Mouse (Mus musculus): ENCODE data around the gene Bap1. TPM values are rescaled to one million over a fixed set of nuclear protein-coding genes. Genes with fewer than 3 reads are reported as not detected.

Gene Bap1
- 52.1 and 63.2 TPM in 2 replicates for polyA plus RNA-seq (2012; ENCODE audit: insufficient read depth, low replicate concordance)

GRCm38 (mm10) chr14:31251084-31251604, at the start of gene Bap1, which contains the start of gene Phf7:
Bap1 (plus strand) TSS chr14:31251450.
Phf7 (minus strand) TSS chr14:31251317.
- TF ChIP-seq GATA1 (IDR thresholded peaks at IDR 0.05; ENCODE audit: borderline replicate concordance, low read length) (no peak), FLI1 (IDR thresholded peaks at IDR 0.05; ENCODE audit: low read length) (no peak)
- H3K9me3 ChIP-seq = no peaks in the 10 kb centered on the region
- peak within 1 kb of the TSS; percentile 98 for H3K4me3 ChIP-seq (replicated peaks)
- H3K4me1 ChIP-seq = peaks cover 39% of the 10 kb centered on the region
- peaks cover 60% of the 10 kb centered on the region for H3K36me3 ChIP-seq (replicated peaks; ENCODE audit: low read length)
- H3K27me3 ChIP-seq (replicated peaks) = no peaks in the 10 kb centered on the region

DNA sequence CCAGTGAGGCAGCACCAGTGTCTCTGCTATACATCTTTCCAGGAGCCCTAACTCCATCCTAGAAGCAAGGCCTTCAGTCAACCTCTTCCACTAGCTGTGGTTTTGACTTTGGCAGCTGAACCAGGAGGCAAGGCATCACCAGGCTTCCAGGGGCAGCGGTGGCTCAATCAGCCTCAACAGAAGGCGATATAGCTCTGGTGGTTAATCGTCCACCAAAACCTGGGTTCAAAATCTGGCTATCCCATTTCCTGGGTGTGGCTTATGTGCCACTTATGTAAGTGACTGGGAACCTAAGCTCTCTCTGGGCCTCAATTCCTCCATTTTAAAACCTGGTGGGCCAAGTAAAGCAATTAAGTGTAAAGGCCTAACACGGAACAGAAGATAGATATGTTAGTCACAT, 46.4 kb upstream of the Bap1 start:
- Histone ChIP-seq H3K36me3 (replicated peaks; ENCODE audit: low read length) (peaks cover 54% of the 10 kb centered on the region), H3K27me3 (replicated peaks) (peaks cover 11% of the 10 kb centered on the region), H3K9me3 (no peaks in the 10 kb centered on the region), H3K4me1 (peaks cover 56% of the 10 kb centered on the region), H3K4me3 (replicated peaks) (peak overlapping the region; percentile 99)
- TF ChIP-seq GATA1 (IDR thresholded peaks at IDR 0.05; ENCODE audit: borderline replicate concordance, low read length) (no peak), FLI1 (IDR thresholded peaks at IDR 0.05; ENCODE audit: low read length) (no peak)

DNA sequence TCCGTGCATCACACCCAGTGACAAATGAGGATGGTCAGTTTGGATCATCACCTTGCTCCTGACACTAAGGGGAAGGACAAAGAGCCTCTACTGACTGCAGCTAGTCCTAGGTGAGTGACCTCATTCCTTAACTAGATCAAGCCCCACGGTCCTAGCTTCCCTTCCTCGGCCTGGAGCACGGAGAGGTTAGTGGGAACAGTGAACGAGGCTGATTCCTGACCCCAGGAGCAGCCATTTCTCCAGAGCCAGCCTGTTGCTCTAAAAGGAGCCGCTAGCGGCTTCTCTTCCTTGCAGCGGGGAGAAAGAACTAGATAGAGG, 46.0 kb upstream of the Bap1 start:
- no peaks in the 10 kb centered on the region for H3K9me3 ChIP-seq
- peak overlapping the region; percentile 99 for H3K4me3 ChIP-seq (replicated peaks)
- peaks cover 56% of the 10 kb centered on the region for H3K4me1 ChIP-seq
- peaks cover 13% of the 10 kb centered on the region for H3K27me3 ChIP-seq (replicated peaks)
- H3K36me3 ChIP-seq (replicated peaks; ENCODE audit: low read length) = peaks cover 51% of the 10 kb centered on the region
- TF ChIP-seq FLI1 (IDR thresholded peaks at IDR 0.05; ENCODE audit: low read length) (no peak), GATA1 (IDR thresholded peaks at IDR 0.05; ENCODE audit: borderline replicate concordance, low read length) (no peak)

- Histone ChIP-seq H3K4me1 (peaks cover 51% of the 10 kb centered on the region), H3K36me3 (replicated peaks; ENCODE audit: low read length) (peaks cover 44% of the 10 kb centered on the region), H3K9me3 (no peaks in the 10 kb centered on the region), H3K4me3 (replicated peaks) (peak overlapping the region; percentile 99), H3K27me3 (replicated peaks) (peaks cover 17% of the 10 kb centered on the region)
- TF ChIP-seq FLI1 (IDR thresholded peaks at IDR 0.05; ENCODE audit: low read length) (no peak), GATA1 (IDR thresholded peaks at IDR 0.05; ENCODE audit: borderline replicate concordance, low read length) (no peak)
These were observed 45.4 kb upstream of the Bap1 start for GRCm38 (mm10) chr14:31205562-31206467.

GRCm38 (mm10) chr14:31206472-31206981, 44.7 kb upstream of the Bap1 start:
- Histone ChIP-seq H3K9me3 (no peaks in the 10 kb centered on the region), H3K27me3 (replicated peaks) (peaks cover 21% of the 10 kb centered on the region), H3K36me3 (replicated peaks; ENCODE audit: low read length) (peaks cover 39% of the 10 kb centered on the region), H3K4me1 (peaks cover 48% of the 10 kb centered on the region), H3K4me3 (replicated peaks) (peak overlapping the region; percentile 99)
- no peak for TF ChIP-seq GATA1 (IDR thresholded peaks at IDR 0.05; ENCODE audit: borderline replicate concordance, low read length)
- no peak for TF ChIP-seq FLI1 (IDR thresholded peaks at IDR 0.05; ENCODE audit: low read length)

- H3K36me3 ChIP-seq (replicated peaks; ENCODE audit: low read length) = peaks cover 35% of the 10 kb centered on the region
- peak overlapping the region; percentile 99 for H3K4me3 ChIP-seq (replicated peaks)
- H3K4me1 ChIP-seq = peaks cover 43% of the 10 kb centered on the region
- H3K9me3 ChIP-seq = no peaks in the 10 kb centered on the region
- no peak for TF ChIP-seq FLI1 (IDR thresholded peaks at IDR 0.05; ENCODE audit: low read length)
- TF ChIP-seq GATA1 (IDR thresholded peaks at IDR 0.05; ENCODE audit: borderline replicate concordance, low read length) = no peak
- peaks cover 28% of the 10 kb centered on the region for H3K27me3 ChIP-seq (replicated peaks)
These were observed 44.0 kb upstream of the Bap1 start for GRCm38 (mm10) chr14:31207070-31207830.

GRCm38 (mm10) chr14:31208084-31208483, 43.2 kb upstream of the Bap1 start, which contains the start of gene Tnnc1:
Tnnc1 (plus strand) TSS chr14:31208312.
- TF ChIP-seq GATA1 (IDR thresholded peaks at IDR 0.05; ENCODE audit: borderline replicate concordance, low read length) = no peak
- TF ChIP-seq FLI1 (IDR thresholded peaks at IDR 0.05; ENCODE audit: low read length) = no peak
- peak within 1 kb of the TSS; percentile 99 for H3K4me3 ChIP-seq (replicated peaks)
- H3K9me3 ChIP-seq = no peaks in the 10 kb centered on the region
- H3K27me3 ChIP-seq (replicated peaks) = peaks cover 36% of the 10 kb centered on the region
- H3K36me3 ChIP-seq (replicated peaks; ENCODE audit: low read length) = peaks cover 27% of the 10 kb centered on the region
- peaks cover 41% of the 10 kb centered on the region for H3K4me1 ChIP-seq

DNA sequence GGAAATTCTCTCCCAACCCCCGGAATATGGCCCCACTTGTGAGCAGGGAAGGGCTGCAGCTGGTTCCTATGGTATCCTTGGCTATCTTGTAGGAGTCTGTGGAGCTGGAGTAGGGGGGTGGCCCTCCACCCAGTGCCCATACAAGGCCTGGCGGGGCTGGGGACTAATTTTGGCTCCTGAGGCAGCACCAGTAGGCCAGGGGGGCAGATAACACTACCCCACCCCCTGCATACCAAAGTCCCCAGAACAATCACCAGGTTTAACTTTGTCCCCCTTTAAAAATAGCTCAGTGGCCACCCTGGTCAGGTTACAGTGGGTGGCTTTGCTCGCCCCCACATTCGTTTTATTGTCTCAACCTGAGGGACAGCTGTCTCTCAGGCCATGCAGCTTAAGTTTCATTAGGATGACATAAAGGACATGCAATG, 42.1 kb upstream of the Bap1 start:
- Histone ChIP-seq H3K4me1 (peaks cover 39% of the 10 kb centered on the region), H3K27me3 (replicated peaks) (peaks cover 43% of the 10 kb centered on the region), H3K36me3 (replicated peaks; ENCODE audit: low read length) (peaks cover 16% of the 10 kb centered on the region), H3K4me3 (replicated peaks) (no peak overlapping the region), H3K9me3 (no peaks in the 10 kb centered on the region)
- TF ChIP-seq FLI1 (IDR thresholded peaks at IDR 0.05; ENCODE audit: low read length) (no peak), GATA1 (IDR thresholded peaks at IDR 0.05; ENCODE audit: borderline replicate concordance, low read length) (no peak)

- peaks cover 47% of the 10 kb centered on the region for H3K4me1 ChIP-seq
- peaks cover 48% of the 10 kb centered on the region for H3K27me3 ChIP-seq (replicated peaks)
- no peak for TF ChIP-seq GATA1 (IDR thresholded peaks at IDR 0.05; ENCODE audit: borderline replicate concordance, low read length)
These were observed 39.4 kb upstream of the Bap1 start for GRCm38 (mm10) chr14:31211854-31212253.

More at GRCm38 (mm10) chr14:31211854-31212253, 39.4 kb upstream of the Bap1 start:
- no peaks in the 10 kb centered on the region for H3K9me3 ChIP-seq
- no peak overlapping the region for H3K4me3 ChIP-seq (replicated peaks)
- H3K36me3 ChIP-seq (replicated peaks; ENCODE audit: low read length) = peaks cover 5% of the 10 kb centered on the region

All from megakaryocyte, embryonic 14.5 days (primary cell).